Mouse (Mus musculus): ENCODE measurements at regions not wholly inside any gene's neighbourhood (a gene's known extent, or its start where the extent isn't known, plus 50 kb on each side); places are given as distances from the start of the nearest gene placed in this dataset.
"Not testable (repeated sequence)": the region's sequence is repeated elsewhere in the genome, so short reads cannot be mapped to it uniquely, and the experiment has no call there.

- WGBS, result 86% methylated on average over 11 of the region's 11 CpGs
- ATAC-seq (ENCODE audit: low FRiP score, low read depth), result no peak; the same call in 1 of the 2 replicates
- H3K4me2 ChIP-seq (replicated peaks), result no peak overlapping the region
- H3K27me3 ChIP-seq, result no peaks in the 10 kb centered on the region
- no peaks in the 10 kb centered on the region for H3K9me3 ChIP-seq
- H3K4me1 ChIP-seq, result no peaks in the 10 kb centered on the region
- H3K36me3 ChIP-seq, result no peaks in the 10 kb centered on the region
- no peak overlapping the region for H3K9ac ChIP-seq (replicated peaks)
- no peak overlapping the region for H3K27ac ChIP-seq (replicated peaks)
- no peak overlapping the region for H3K4me3 ChIP-seq
Observed at GRCm38 (mm10) chr4:10711939-10712533, 162.3 kb upstream of the 2610301B20Rik start.

DNA sequence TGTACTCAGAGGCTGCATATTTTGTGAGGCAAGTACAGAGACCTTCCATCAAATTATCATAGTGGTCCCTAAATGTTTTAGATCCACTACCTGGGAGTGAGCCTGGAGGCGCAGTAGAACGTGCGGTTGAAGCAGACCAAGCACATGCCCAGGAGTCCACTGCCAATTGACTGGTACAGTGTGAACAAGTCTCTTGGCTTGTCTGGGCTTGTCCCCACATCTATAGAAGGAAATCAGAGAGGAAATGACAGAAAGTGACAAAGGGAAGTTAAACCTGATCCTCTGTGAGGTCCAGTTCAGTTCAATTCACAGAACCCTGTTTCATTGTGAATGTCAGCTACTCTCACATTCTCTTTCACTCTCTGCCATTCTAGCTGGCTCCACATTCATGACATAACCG is 151.0 kb upstream of the 2610301B20Rik start:
- H3K36me3 ChIP-seq, result no peaks in the 10 kb centered on the region
- 86% methylated on average over 4 of the region's 4 CpGs for WGBS
- no peak overlapping the region for H3K4me3 ChIP-seq
- no peaks in the 10 kb centered on the region for H3K9me3 ChIP-seq
- H3K27ac ChIP-seq (replicated peaks), result no peak overlapping the region
- H3K4me1 ChIP-seq, result no peaks in the 10 kb centered on the region
- H3K9ac ChIP-seq (replicated peaks), result no peak overlapping the region
- no peak for ATAC-seq (ENCODE audit: low FRiP score, low read depth)
- no peak overlapping the region for H3K4me2 ChIP-seq (replicated peaks)
- no peaks in the 10 kb centered on the region for H3K27me3 ChIP-seq

DNA sequence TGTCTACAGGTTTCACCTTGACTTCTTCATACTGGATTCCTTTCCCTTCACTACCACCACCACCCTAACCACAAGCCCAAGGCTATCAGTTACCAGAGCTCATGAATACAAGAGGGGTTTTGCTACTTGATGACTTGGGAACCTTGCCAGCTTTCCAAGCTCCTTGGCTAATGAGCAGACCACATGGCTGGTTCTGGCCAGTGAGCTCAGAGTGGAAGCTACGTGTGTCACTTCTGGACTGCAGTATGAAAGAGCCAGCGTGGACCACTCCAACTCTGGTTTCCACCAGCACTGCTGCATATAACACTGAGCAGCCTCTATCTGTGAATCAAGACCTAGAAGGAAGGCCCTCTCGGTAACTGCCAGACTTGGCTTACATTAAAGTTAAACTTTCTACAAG is 146.4 kb upstream of the 2610301B20Rik start:
- H3K4me3 ChIP-seq, result no peak overlapping the region
- no peaks in the 10 kb centered on the region for H3K27me3 ChIP-seq
- no peak overlapping the region for H3K27ac ChIP-seq (replicated peaks)
- ATAC-seq (ENCODE audit: low FRiP score, low read depth), result no peak
- H3K4me2 ChIP-seq (replicated peaks), result no peak overlapping the region
- H3K9me3 ChIP-seq, result no peaks in the 10 kb centered on the region
- WGBS, result 93% methylated on average over 3 of the region's 3 CpGs
- no peaks in the 10 kb centered on the region for H3K4me1 ChIP-seq
- no peaks in the 10 kb centered on the region for H3K36me3 ChIP-seq
- no peak overlapping the region for H3K9ac ChIP-seq (replicated peaks)

GRCm38 (mm10) chr4:10745207-10745606 is 129.1 kb upstream of the 2610301B20Rik start:
- no peaks in the 10 kb centered on the region for H3K4me1 ChIP-seq
- no peaks in the 10 kb centered on the region for H3K36me3 ChIP-seq
- no peaks in the 10 kb centered on the region for H3K27me3 ChIP-seq
- H3K27ac ChIP-seq (replicated peaks), result no peak overlapping the region
- no peak for ATAC-seq (ENCODE audit: low FRiP score, low read depth)
- WGBS, result 91% methylated on average over 3 of the region's 3 CpGs
- no peak overlapping the region for H3K9ac ChIP-seq (replicated peaks)
- H3K4me3 ChIP-seq, result no peak overlapping the region
- H3K4me2 ChIP-seq (replicated peaks), result no peak overlapping the region
- no peaks in the 10 kb centered on the region for H3K9me3 ChIP-seq

DNA sequence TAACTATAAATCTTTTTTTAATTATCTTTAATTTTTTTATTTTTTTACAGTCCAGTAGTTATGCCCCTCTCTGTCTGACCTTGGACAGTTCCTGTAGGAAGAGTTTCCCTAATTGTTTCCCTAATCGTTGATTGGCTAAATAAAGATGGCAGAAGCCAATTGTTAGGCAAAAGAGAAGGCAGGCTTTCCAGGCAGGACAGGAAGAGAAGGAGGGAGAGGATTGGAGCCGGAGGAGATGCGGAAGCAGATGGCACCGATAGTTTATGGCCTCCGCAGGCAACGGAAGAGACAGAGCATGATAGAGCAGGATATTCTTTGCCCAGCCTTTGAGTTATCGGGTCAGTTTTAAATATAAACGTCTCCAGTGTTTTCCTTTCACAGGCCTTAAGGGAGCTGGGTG is 125.5 kb upstream of the 2610301B20Rik start:
- H3K4me1 ChIP-seq, result no peaks in the 10 kb centered on the region
- H3K4me2 ChIP-seq (replicated peaks), result no peak overlapping the region
- no peaks in the 10 kb centered on the region for H3K27me3 ChIP-seq
- H3K9ac ChIP-seq (replicated peaks), result no peak overlapping the region
- ATAC-seq (ENCODE audit: low FRiP score, low read depth), result no peak
- no peak overlapping the region for H3K4me3 ChIP-seq
- no peaks in the 10 kb centered on the region for H3K9me3 ChIP-seq
- H3K27ac ChIP-seq (replicated peaks), result no peak overlapping the region
- 92% methylated on average over 8 of the region's 8 CpGs for WGBS
- H3K36me3 ChIP-seq, result no peaks in the 10 kb centered on the region

DNA sequence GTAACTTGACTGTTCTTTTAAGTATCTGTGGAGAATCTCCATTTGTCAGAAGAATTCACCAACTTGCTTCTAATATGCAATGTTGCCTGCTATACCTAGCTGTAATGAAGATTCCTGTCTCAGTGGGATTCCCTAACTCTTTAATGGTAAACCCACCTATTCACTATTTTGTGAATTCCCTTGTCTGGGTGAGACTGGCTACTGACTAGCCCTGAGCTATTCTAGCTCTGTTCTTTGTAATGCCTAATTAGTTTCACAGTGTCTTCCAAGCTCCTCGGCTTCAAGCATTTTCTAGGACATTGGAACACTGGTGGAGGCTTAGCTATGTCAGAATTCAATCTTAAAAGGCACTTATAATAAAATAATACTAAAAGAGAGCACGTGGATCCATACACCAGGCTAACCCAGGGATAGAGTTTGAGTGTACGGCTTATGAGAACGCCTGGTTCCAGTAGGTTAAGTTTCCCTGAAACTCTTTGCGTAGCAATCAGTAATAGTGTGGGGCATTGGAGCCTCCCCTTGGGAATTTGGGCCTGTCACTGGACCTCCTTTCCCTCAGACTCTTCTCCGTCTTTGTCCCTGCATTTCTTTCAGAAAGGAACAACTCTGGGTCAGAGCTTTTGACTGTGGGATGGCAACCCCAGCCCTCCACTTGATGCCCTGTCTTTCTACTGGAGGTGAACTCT is 123.8 kb upstream of the 2610301B20Rik start:
- H3K27me3 ChIP-seq; H3K36me3 ChIP-seq; ATAC-seq (ENCODE audit: low FRiP score, low read depth); H3K9me3 ChIP-seq; H3K27ac ChIP-seq (replicated peaks); H3K9ac ChIP-seq (replicated peaks); H3K4me1 ChIP-seq; H3K4me3 ChIP-seq; H3K4me2 ChIP-seq (replicated peaks): not testable (repeated sequence)
- WGBS, result 62% methylated on average over 6 of the region's 6 CpGs

- ATAC-seq (ENCODE audit: low FRiP score, low read depth), result no peak
- no peak overlapping the region for H3K4me2 ChIP-seq (replicated peaks)
- H3K9ac ChIP-seq (replicated peaks), result no peak overlapping the region
- H3K4me3 ChIP-seq, result no peak overlapping the region
- H3K27ac ChIP-seq (replicated peaks), result no peak overlapping the region
- WGBS, result 91% methylated on average over 5 of the region's 5 CpGs
- H3K4me1 ChIP-seq, result no peaks in the 10 kb centered on the region
- H3K9me3 ChIP-seq, result no peaks in the 10 kb centered on the region
- H3K36me3 ChIP-seq, result no peaks in the 10 kb centered on the region
- no peaks in the 10 kb centered on the region for H3K27me3 ChIP-seq
Observed at GRCm38 (mm10) chr4:10753176-10753575, 121.1 kb upstream of the 2610301B20Rik start.

- H3K4me3 ChIP-seq, result no peak overlapping the region
- no peaks in the 10 kb centered on the region for H3K9me3 ChIP-seq
- 94% methylated on average over 4 of the region's 4 CpGs for WGBS
- no peak overlapping the region for H3K4me2 ChIP-seq (replicated peaks)
- H3K27ac ChIP-seq (replicated peaks), result no peak overlapping the region
- no peaks in the 10 kb centered on the region for H3K4me1 ChIP-seq
- ATAC-seq (ENCODE audit: low FRiP score, low read depth), result no peak
- H3K27me3 ChIP-seq, result no peaks in the 10 kb centered on the region
- H3K9ac ChIP-seq (replicated peaks), result no peak overlapping the region
- no peaks in the 10 kb centered on the region for H3K36me3 ChIP-seq
Observed at GRCm38 (mm10) chr4:10759491-10759890, 114.8 kb upstream of the 2610301B20Rik start.

- Histone ChIP-seq H3K27me3 (no peaks in the 10 kb centered on the region), H3K27ac (replicated peaks) (no peak overlapping the region), H3K36me3 (no peaks in the 10 kb centered on the region), H3K4me1 (no peaks in the 10 kb centered on the region), H3K9ac (replicated peaks) (no peak overlapping the region), H3K4me3 (no peak overlapping the region), H3K9me3 (no peaks in the 10 kb centered on the region), H3K4me2 (replicated peaks) (no peak overlapping the region)
- ATAC-seq (ENCODE audit: low FRiP score, low read depth), result no peak
- WGBS, result 92% methylated on average over 6 of the region's 6 CpGs
Observed at GRCm38 (mm10) chr4:10767676-10768075, 106.6 kb upstream of the 2610301B20Rik start.

GRCm38 (mm10) chr4:10770026-10770643 is 104.2 kb upstream of the 2610301B20Rik start:
- no peaks in the 10 kb centered on the region for H3K36me3 ChIP-seq
- WGBS, result 95% methylated on average over 13 of the region's 13 CpGs

DNA sequence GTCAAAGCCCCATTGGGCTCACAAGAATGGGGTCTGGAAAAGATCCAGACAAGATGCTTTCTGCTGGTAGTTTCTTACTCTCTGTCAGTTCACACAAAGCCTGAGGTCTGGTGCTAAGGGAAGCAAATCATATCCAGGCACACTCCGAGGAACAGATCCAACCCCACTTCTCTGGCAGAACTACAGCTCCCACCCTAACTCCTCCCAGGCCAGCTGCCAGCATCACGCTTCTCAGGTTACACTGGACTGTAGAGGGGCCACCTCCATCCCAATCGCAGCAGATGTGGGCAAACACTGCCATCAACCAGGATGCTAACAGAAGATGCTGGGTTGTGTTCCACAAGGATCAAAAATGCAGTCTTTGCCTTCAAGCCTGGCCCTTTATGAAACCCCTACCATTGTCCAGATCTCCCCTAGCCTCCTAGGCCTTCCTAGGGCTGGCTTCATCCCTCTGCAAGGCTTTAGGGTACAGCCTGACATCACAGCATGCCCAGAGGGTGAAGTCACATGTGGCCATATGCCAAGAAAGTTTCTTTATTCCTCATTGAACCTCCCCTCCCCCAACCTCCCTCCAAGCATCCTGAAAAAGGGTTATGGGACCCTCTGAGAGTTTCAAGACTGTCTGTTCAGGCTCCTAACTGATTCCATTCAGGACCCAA is 99.6 kb upstream of the 2610301B20Rik start:
- Histone ChIP-seq H3K4me3 (no peak overlapping the region), H3K27me3 (no peaks in the 10 kb centered on the region), H3K27ac (replicated peaks) (no peak overlapping the region), H3K36me3 (no peaks in the 10 kb centered on the region), H3K4me1 (peaks cover 5% of the 10 kb centered on the region; the same call in 1 of the 2 replicates), H3K9ac (replicated peaks) (no peak overlapping the region), H3K9me3 (no peaks in the 10 kb centered on the region), H3K4me2 (replicated peaks) (no peak overlapping the region)
- peak; percentile 65; the same call in 1 of the 2 replicates for ATAC-seq (ENCODE audit: low FRiP score, low read depth)
- 51% methylated on average over 3 of the region's 3 CpGs for WGBS

More at GRCm38 (mm10) chr4:10770026-10770643, 104.2 kb upstream of the 2610301B20Rik start:
- no peak overlapping the region for H3K4me2 ChIP-seq (replicated peaks)
- H3K9me3 ChIP-seq, result no peaks in the 10 kb centered on the region
- peaks cover 5% of the 10 kb centered on the region; the same call in 1 of the 2 replicates for H3K4me1 ChIP-seq
- no peak for ATAC-seq (ENCODE audit: low FRiP score, low read depth)
- H3K4me3 ChIP-seq, result no peak overlapping the region
- H3K27me3 ChIP-seq, result no peaks in the 10 kb centered on the region
- H3K9ac ChIP-seq (replicated peaks), result no peak overlapping the region
- H3K27ac ChIP-seq (replicated peaks), result no peak overlapping the region

GRCm38 (mm10) chr4:10786701-10787100 is 87.6 kb upstream of the 2610301B20Rik start:
- Histone ChIP-seq H3K27me3 (no peaks in the 10 kb centered on the region), H3K4me1 (no peaks in the 10 kb centered on the region), H3K4me3 (no peak overlapping the region), H3K9me3 (no peaks in the 10 kb centered on the region), H3K4me2 (replicated peaks) (no peak overlapping the region), H3K9ac (replicated peaks) (no peak overlapping the region), H3K27ac (replicated peaks) (no peak overlapping the region), H3K36me3 (no peaks in the 10 kb centered on the region)
- 77% methylated on average over 2 of the region's 2 CpGs for WGBS
- no peak for ATAC-seq (ENCODE audit: low FRiP score, low read depth)

Measured in midbrain, embryonic 12.5 days (tissue).